ENCODE assay signal across 32 mouse cellular contexts in genomic region chr2:72330955-72331481, GRCm38 (mm10). TPM values are rescaled to one million over a fixed set of nuclear protein-coding genes. Genes with fewer than 3 reads are reported as not detected.
DNase-seq lines count a peak whose midpoint lies in the region; ATAC-seq and TF ChIP-seq lines count a peak whose summit lies in the region.
"Had no signal": no experiment of that assay in that cellular context is flagged by ENCODE, and none has a peak within 500 bp of the region (broad histone marks: within the 10 kb centered on the region; RNA-seq: fewer than 3 reads in every experiment).

No protein-coding gene starts in this region.

- in situ Hi-C loops in CH12.LX (cut with MboI; ENCODE audit: low pct_ligation_motif_present, low pct_unique_long_range_greater_than_20kb, low sequenced_read_pairs), result no loop called here

- no peak for TF ChIP-seq RAD21 in CH12.LX (IDR thresholded peaks at IDR 0.05; ENCODE audit: low read depth, low read length)

- no peaks in the 10 kb centered on the region for H3K36me3 ChIP-seq in midbrain, embryonic 11.5 days (ENCODE audit: control insufficient read depth, insufficient read depth, low read length)
- H3K36me3 ChIP-seq in midbrain, postnatal 0 days (ENCODE audit: insufficient read depth, low read length), result no peaks in the 10 kb centered on the region
- H3K36me3 ChIP-seq in CH12.LX (replicated peaks in 1 of 2; ENCODE audit: control insufficient read depth in 1 of 2, insufficient read depth in 1 of 2, low read length in 1 of 2), result no peaks in the 10 kb centered on the region
- H3K36me3 ChIP-seq in hindbrain, embryonic 11.5 days (ENCODE audit: control insufficient read depth, insufficient read depth, low read length), result no peaks in the 10 kb centered on the region
- H3K36me3 ChIP-seq: embryonic facial prominence, embryonic 13.5 days; forebrain, embryonic 10.5 days; forebrain, embryonic 15.5 days; hindbrain, embryonic 15.5 days; kidney, embryonic 15.5 days; limb, embryonic 13.5 days; lung, embryonic 15.5 days; midbrain, embryonic 15.5 days; neural tube, embryonic 12.5 days had no signal

- H3K9me3 ChIP-seq in midbrain, embryonic 11.5 days (ENCODE audit: control insufficient read depth, low read length), result no peaks in the 10 kb centered on the region
- H3K9me3 ChIP-seq in midbrain, postnatal 0 days (ENCODE audit: low read length), result no peaks in the 10 kb centered on the region
- no peaks in the 10 kb centered on the region for H3K9me3 ChIP-seq in CH12.LX (replicated peaks; ENCODE audit: low read length)
- no peaks in the 10 kb centered on the region for H3K9me3 ChIP-seq in hindbrain, embryonic 11.5 days (ENCODE audit: control insufficient read depth, low read length)
- H3K9me3 ChIP-seq: embryonic facial prominence, embryonic 13.5 days; forebrain, embryonic 10.5 days; forebrain, embryonic 15.5 days; hindbrain, embryonic 15.5 days; kidney, embryonic 15.5 days; limb, embryonic 13.5 days; lung, embryonic 15.5 days; midbrain, embryonic 15.5 days; neural tube, embryonic 12.5 days had no signal

- dilution Hi-C loops in CH12.LX (cut with MboI; ENCODE audit: extremely low pct_ligation_motif_present, extremely low pct_unique_long_range_greater_than_20kb, low sequenced_read_pairs), result no loop called here

- H3K79me2 ChIP-seq in CH12.LX (replicated peaks; ENCODE audit: control insufficient read depth, extremely low read depth, insufficient read depth, poor library complexity, severe bottlenecking), result 0 out of 2 replicates have a peak, but pooled peaks cover 2% of the 10 kb centered on the region

- no peak overlapping the region for H3K9ac ChIP-seq in midbrain, embryonic 11.5 days (ENCODE audit: low read length)
- H3K9ac ChIP-seq in midbrain, postnatal 0 days (replicated peaks; ENCODE audit: low read length, poor library complexity, severe bottlenecking), result no peak overlapping the region
- H3K9ac ChIP-seq in CH12.LX (ENCODE audit: insufficient read depth, low read depth), result no peak overlapping the region
- no peak overlapping the region for H3K9ac ChIP-seq in hindbrain, embryonic 11.5 days (ENCODE audit: low read depth, low read length)
- H3K9ac ChIP-seq: embryonic facial prominence, embryonic 13.5 days; forebrain, embryonic 15.5 days; hindbrain, embryonic 15.5 days; kidney, embryonic 15.5 days; limb, embryonic 13.5 days; lung, embryonic 15.5 days; midbrain, embryonic 15.5 days; neural tube, embryonic 12.5 days had no signal

- no peak overlapping the region for H3K27ac ChIP-seq in midbrain, embryonic 11.5 days (ENCODE audit: low read depth, low read length)
- no peak overlapping the region for H3K27ac ChIP-seq in midbrain, postnatal 0 days (ENCODE audit: low read depth, low read length)
- H3K27ac ChIP-seq in CH12.LX (ENCODE audit: insufficient read depth, low read depth), result no peak overlapping the region
- no peak overlapping the region for H3K27ac ChIP-seq in hindbrain, embryonic 11.5 days (ENCODE audit: low read depth, low read length)
- H3K27ac ChIP-seq: embryonic facial prominence, embryonic 13.5 days; forebrain, embryonic 10.5 days; forebrain, embryonic 15.5 days; hindbrain, embryonic 15.5 days; kidney, embryonic 15.5 days; limb, embryonic 13.5 days; lung, embryonic 15.5 days; midbrain, embryonic 15.5 days; neural tube, embryonic 12.5 days; stomach, postnatal 0 days had no signal

- 88% methylated on average over 12 of the region's 12 CpGs for WGBS in midbrain, embryonic 11.5 days
- 87% methylated on average over 12 of the region's 12 CpGs for WGBS in midbrain, postnatal 0 days
- 88% methylated on average over 12 of the region's 12 CpGs for WGBS in hindbrain, embryonic 11.5 days

- TF ChIP-seq CTCF in midbrain, postnatal 0 days (IDR thresholded peaks at IDR 0.05), result no peak
- no peak for TF ChIP-seq CTCF in CH12.LX (conservative IDR thresholded peaks at IDR 0.05 in 1 of 2, IDR thresholded peaks at IDR 0.05 in 1 of 2; ENCODE audit: low read depth in 2 of 2, low read length in 2 of 2)

- no peaks in the 10 kb centered on the region for H3K27me3 ChIP-seq in midbrain, embryonic 11.5 days (ENCODE audit: control insufficient read depth, insufficient read depth, low read length)
- no peaks in the 10 kb centered on the region for H3K27me3 ChIP-seq in midbrain, postnatal 0 days (ENCODE audit: insufficient read depth, low read length)
- no peaks in the 10 kb centered on the region for H3K27me3 ChIP-seq in CH12.LX (replicated peaks)
- no peaks in the 10 kb centered on the region for H3K27me3 ChIP-seq in hindbrain, embryonic 11.5 days (ENCODE audit: control insufficient read depth, insufficient read depth, low read length)
- H3K27me3 ChIP-seq: embryonic facial prominence, embryonic 13.5 days; forebrain, embryonic 15.5 days; hindbrain, embryonic 15.5 days; kidney, embryonic 15.5 days; limb, embryonic 13.5 days; lung, embryonic 15.5 days; midbrain, embryonic 15.5 days; neural tube, embryonic 12.5 days had no signal

- peak; percentile 75 for DNase-seq in midbrain, embryonic 11.5 days (ENCODE audit: low spot score, missing footprints)
- no peak for DNase-seq in midbrain, postnatal 0 days (ENCODE audit: low spot score)
- DNase-seq in CH12.LX (ENCODE audit: extremely low read depth), result no peak
- peak; percentile 2 to 19 for DNase-seq in natural killer cell, adult 2 months (ENCODE audit: low spot score in 2 of 2)
- no peak for DNase-seq in hindbrain, embryonic 11.5 days (ENCODE audit: low spot score)
- DNase-seq in cerebellum, postnatal 14 days, result no peak
- DNase-seq: adrenal gland, adult 8-10 months; cerebellum, adult 2 months; cerebellum, postnatal 36 days; heart, postnatal 4 days; kidney, adult 18-20 months; kidney, postnatal 4 days; lung, postnatal 36 days; right cerebral cortex, adult 18-20 months; right cerebral cortex, postnatal 4 days; thymus, adult 18-20 months; thymus, postnatal 4 days had no signal

- ATAC-seq in midbrain, embryonic 11.5 days (ENCODE audit: low FRiP score), result no peak
- ATAC-seq in midbrain, postnatal 0 days (ENCODE audit: low FRiP score), result no peak
- ATAC-seq in hematopoietic stem cell, adult 5-6 weeks (replicated peaks in 1 of 2; ENCODE audit: insufficient read depth in 1 of 2, low FRiP score in 2 of 2, low TSS enrichment in 1 of 2, low read depth in 1 of 2, poor library complexity in 2 of 2, severe bottlenecking in 2 of 2), result peak; percentile 10 to 52; a peak in 3 of 4 replicates
- ATAC-seq in hindbrain, embryonic 11.5 days (ENCODE audit: low FRiP score), result no peak
- ATAC-seq: activated CD4-positive, CD25-positive, alpha-beta regulatory T cell, adult 4 months; CD4-positive, CD25-positive, alpha-beta regulatory T cell, adult 4 months; forebrain, embryonic 15.5 days; midbrain, embryonic 15.5 days had no signal

- H3K4me2 ChIP-seq in midbrain, embryonic 11.5 days, result no peak overlapping the region
- H3K4me2 ChIP-seq in midbrain, postnatal 0 days (ENCODE audit: low read depth, low read length, poor library complexity, severe bottlenecking), result no peak overlapping the region
- H3K4me2 ChIP-seq in CH12.LX (ENCODE audit: insufficient read depth, low read depth, poor library complexity, severe bottlenecking), result no peak overlapping the region
- H3K4me2 ChIP-seq in hindbrain, embryonic 11.5 days (replicated peaks; ENCODE audit: low read depth, low read length), result no peak overlapping the region
- H3K4me2 ChIP-seq: embryonic facial prominence, embryonic 13.5 days; forebrain, embryonic 15.5 days; heart, embryonic 11.5 days; hindbrain, embryonic 15.5 days; kidney, embryonic 15.5 days; limb, embryonic 13.5 days; liver, embryonic 11.5 days; lung, embryonic 15.5 days; midbrain, embryonic 15.5 days; neural tube, embryonic 12.5 days had no signal

- TF ChIP-seq EP300 in CH12.LX (IDR thresholded peaks at IDR 0.05; ENCODE audit: low read length), result no peak

- TF ChIP-seq POLR2A in CH12.LX (IDR thresholded peaks at IDR 0.05; ENCODE audit: low read depth, low read length), result no peak

- no peak overlapping the region for H3K4me3 ChIP-seq in midbrain, embryonic 11.5 days (ENCODE audit: low read depth, low read length)
- no peak overlapping the region for H3K4me3 ChIP-seq in midbrain, postnatal 0 days (ENCODE audit: low read depth, low read length)
- no peak overlapping the region for H3K4me3 ChIP-seq in CH12.LX (replicated peaks in 1 of 3; ENCODE audit: low read depth in 2 of 3, low read length in 2 of 3, poor library complexity in 1 of 3)
- H3K4me3 ChIP-seq in hindbrain, embryonic 11.5 days (ENCODE audit: low read depth, low read length), result no peak overlapping the region
- H3K4me3 ChIP-seq: embryonic facial prominence, embryonic 13.5 days; forebrain, embryonic 10.5 days; forebrain, embryonic 15.5 days; hindbrain, embryonic 15.5 days; kidney, embryonic 15.5 days; limb, embryonic 13.5 days; lung, embryonic 15.5 days; midbrain, embryonic 15.5 days; neural tube, embryonic 12.5 days had no signal

- H3K4me1 ChIP-seq in midbrain, embryonic 11.5 days (ENCODE audit: control insufficient read depth, insufficient read depth, low read length), result peaks cover 2% of the 10 kb centered on the region; the same call in 1 of the 2 replicates
- no peaks in the 10 kb centered on the region for H3K4me1 ChIP-seq in midbrain, postnatal 0 days (ENCODE audit: insufficient read depth, low read length)
- H3K4me1 ChIP-seq in CH12.LX (ENCODE audit: control insufficient read depth in 1 of 2, insufficient read depth in 2 of 2), result peaks cover 6 to 31% of the 10 kb centered on the region in 2 experiments
- H3K4me1 ChIP-seq in hindbrain, embryonic 11.5 days (replicated peaks; ENCODE audit: control insufficient read depth, insufficient read depth, low read length), result no peaks in the 10 kb centered on the region

TF ChIP-seq in CH12.LX, 34 proteins besides CTCF, POLR2A, EP300 and RAD21:
- TF ChIP-seq USF1 (IDR thresholded peaks at IDR 0.05; ENCODE audit: low read depth, low read length), result no peak
- peak; percentile 11; the same call in 1 of the 2 replicates for TF ChIP-seq BHLHE40 (IDR thresholded peaks at IDR 0.05; ENCODE audit: low read depth, low read length)
TF ChIP-seq in CH12.LX: peak in this region for 1.

RNA-seq across cellular contexts. Expression of gene Map3k20, which starts 45.6 kb away (rescaled TPM):
- polyA plus RNA-seq in midbrain, embryonic 11.5 days (2014; fragmentation: Nextera tagmentation; extraction: Ambion mirVana), result 7.5 and 8.3 TPM in 2 replicates
- total RNA-seq in midbrain, postnatal 0 days (2014; rRNA removed), result 8.0 and 8.5 TPM in 2 replicates
- polyA plus RNA-seq in midbrain, postnatal 0 days (2015; fragmentation: Nextera tagmentation; extraction: Ambion mirVana), result 3.4 and 3.6 TPM in 2 replicates
- total RNA-seq in CH12.LX (2012; rRNA removed) (6.1 and 6.2 TPM in 2 replicates), CH12.LX (2014; rRNA removed) (6.6 TPM in 2 replicates)
- 3.5 and 4.1 TPM in 2 replicates for polyA plus RNA-seq in CH12.LX (2012; ENCODE audit: insufficient read length, low read depth)
- total RNA-seq in hematopoietic stem cell, adult 5-6 weeks (2017), result 39.2 and 43.8 TPM in 2 replicates
- polyA plus RNA-seq in hindbrain, embryonic 11.5 days (2014; fragmentation: Nextera tagmentation; extraction: Ambion mirVana), result 9.1 and 11.0 TPM in 2 replicates

Comparison
In these comparisons a context has a peak if more than half of its experiments do, and no peak if none do; other contexts are left out.
1. DNase-seq: peak in midbrain, embryonic 11.5 days (single experiment) and natural killer cell, adult 2 months (2 of 2); none in midbrain, postnatal 0 days (single experiment), CH12.LX (single experiment), hindbrain, embryonic 11.5 days (single experiment) and cerebellum, postnatal 14 days (0 of 2).
2. ATAC-seq: peak in hematopoietic stem cell, adult 5-6 weeks (2 of 2); none in midbrain, embryonic 11.5 days (single experiment), midbrain, postnatal 0 days (single experiment) and hindbrain, embryonic 11.5 days (single experiment).